Mouse (Mus musculus) liver, embryonic 16.5 days (tissue): ENCODE results near the gene Plb1. TPM values are rescaled to one million over a fixed set of nuclear protein-coding genes. Genes with fewer than 3 reads are reported as not detected.
A peak's percentile ranks its signal among the peaks of the same experiment; 100 is the strongest.

Experiments used
- ATAC-seq: fragments of 200-750 bp; cut with Nextera tagmentation; 2 replicates; pipeline ENCODE4 v1.8.0; 2017; ENCODE audit warnings: low read depth, mild to moderate bottlenecking, moderate number of reproducible peaks, moderate library complexity
- H3K27ac ChIP-seq: fragments of 300-500 bp; sonication (generic); 2 replicates; pipeline ENCODE4 v1.5.1; 2014; ENCODE audit warnings: mild to moderate bottlenecking, low read length
- H3K27me3 ChIP-seq: fragments of 300-500 bp; sonication (generic); 2 replicates; pipeline ENCODE4 v1.6.1; 2014; ENCODE audit warnings: low read depth, low read length, mixed read lengths; ENCODE audit not compliant: control insufficient read depth, insufficient read depth
- H3K36me3 ChIP-seq: fragments of 300-500 bp; sonication (generic); 2 replicates; pipeline ENCODE4 v1.6.1; 2014; ENCODE audit warnings: mild to moderate bottlenecking; ENCODE audit not compliant: control insufficient read depth, insufficient read depth
- H3K4me1 ChIP-seq: fragments of 300-500 bp; sonication (generic); 2 replicates; pipeline ENCODE4 v1.6.1; 2014; ENCODE audit warnings: low read depth, low read length, mixed read lengths; ENCODE audit not compliant: control insufficient read depth
- H3K4me2 ChIP-seq: fragments of 300-500 bp; sonication (generic); 2 replicates; pipeline ENCODE4 v1.6.1; 2014; ENCODE audit warnings: low read depth, low read length, mixed read lengths
- H3K4me3 ChIP-seq: fragments of 300-500 bp; sonication (generic); 2 replicates; pipeline ENCODE4 v1.5.1; 2014; ENCODE audit warnings: low read depth, mild to moderate bottlenecking, low read length
- H3K9ac ChIP-seq: fragments of 300-500 bp; sonication (generic); 2 replicates; pipeline ENCODE4 v1.6.1; 2014; ENCODE audit warnings: low read depth, low read length
- H3K9me3 ChIP-seq: fragments of 300-500 bp; sonication (generic); replicated peaks from 2 replicates; pipeline ENCODE4 v1.6.1; 2016; ENCODE audit warnings: low read length; ENCODE audit not compliant: control insufficient read depth
- WGBS: fragments of 180-500 bp; shearing (Covaris S2); extraction: QIAGEN DNeasy Blood & Tissue Kit; methylation state at CpG from one replicate; pipeline ENCODE4 v1.1.7; 2014; ENCODE audit not compliant: insufficient replicate concordance; 5-methylcytosine and 5-hydroxymethylcytosine counted together
- polyA plus RNA-seq: library from polyadenylated mRNA; unstranded; fragments of >200 nt; fragmentation: Nextera tagmentation; extraction: Ambion mirVana; gene quantifications from 2 replicates; pipeline ENCODE4 v1.2.1, GENCODE M21; 2015

Gene Plb1
- polyA plus RNA-seq, 1 experiment from 2014 or later, result 0.35 TPM

DNA sequence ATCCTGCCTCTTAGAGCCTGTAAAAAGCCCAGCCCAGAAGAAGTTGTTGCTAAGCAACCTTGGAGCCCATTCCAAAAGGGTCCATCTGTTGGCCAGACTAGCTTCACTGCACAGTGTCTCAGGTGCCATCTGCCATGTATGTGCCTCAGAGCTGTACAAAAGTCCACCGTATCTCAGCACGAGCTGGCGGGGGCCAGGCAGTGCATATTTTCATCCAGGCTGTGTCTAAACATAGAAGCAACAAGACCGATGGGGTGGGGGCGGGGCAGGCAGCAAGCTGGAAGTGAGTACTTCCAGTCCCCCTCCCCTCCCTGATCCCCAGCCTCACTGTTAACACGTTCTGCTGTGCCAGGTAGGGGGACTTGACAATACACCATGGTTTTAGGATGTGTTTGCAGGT is 102.7 kb downstream of the Plb1 start:
- no peak overlapping the region for H3K4me2 ChIP-seq
- H3K9me3 ChIP-seq, result no peaks in the 10 kb centered on the region
- H3K27ac ChIP-seq, result no peak overlapping the region
- no peak overlapping the region for H3K4me3 ChIP-seq
- H3K4me1 ChIP-seq, result no peaks in the 10 kb centered on the region
- H3K9ac ChIP-seq, result no peak overlapping the region
- no peak for ATAC-seq
- H3K27me3 ChIP-seq, result no peaks in the 10 kb centered on the region
- WGBS, result 29% methylated on average over 6 of the region's 6 CpGs
- no peaks in the 10 kb centered on the region for H3K36me3 ChIP-seq

DNA sequence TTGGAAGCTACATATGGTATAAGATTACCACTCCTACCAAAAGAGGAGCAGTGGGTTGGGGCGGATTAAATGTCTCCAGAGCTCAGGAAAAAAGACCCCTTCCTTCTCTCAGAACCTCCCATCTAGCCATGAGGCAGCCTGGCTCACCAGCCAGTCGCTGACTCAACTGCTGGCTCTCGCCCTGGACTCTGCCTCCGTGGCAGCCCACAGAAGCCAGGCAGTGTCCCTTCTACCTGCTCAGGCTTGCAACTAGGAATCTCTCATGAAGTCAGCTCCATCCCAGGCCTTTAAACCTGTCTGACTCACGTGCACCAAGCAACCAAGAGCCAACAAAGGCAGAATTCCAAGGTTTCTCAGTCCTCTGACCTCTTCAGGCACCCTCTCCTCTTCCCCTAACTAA is 103.6 kb downstream of the Plb1 start:
- Histone ChIP-seq H3K4me3 (no peak overlapping the region), H3K27ac (no peak overlapping the region), H3K4me2 (no peak overlapping the region), H3K9me3 (no peaks in the 10 kb centered on the region), H3K27me3 (no peaks in the 10 kb centered on the region), H3K9ac (no peak overlapping the region), H3K4me1 (no peaks in the 10 kb centered on the region), H3K36me3 (no peaks in the 10 kb centered on the region)
- ATAC-seq, result no peak
- WGBS, result 42% methylated on average over 5 of the region's 5 CpGs

DNA sequence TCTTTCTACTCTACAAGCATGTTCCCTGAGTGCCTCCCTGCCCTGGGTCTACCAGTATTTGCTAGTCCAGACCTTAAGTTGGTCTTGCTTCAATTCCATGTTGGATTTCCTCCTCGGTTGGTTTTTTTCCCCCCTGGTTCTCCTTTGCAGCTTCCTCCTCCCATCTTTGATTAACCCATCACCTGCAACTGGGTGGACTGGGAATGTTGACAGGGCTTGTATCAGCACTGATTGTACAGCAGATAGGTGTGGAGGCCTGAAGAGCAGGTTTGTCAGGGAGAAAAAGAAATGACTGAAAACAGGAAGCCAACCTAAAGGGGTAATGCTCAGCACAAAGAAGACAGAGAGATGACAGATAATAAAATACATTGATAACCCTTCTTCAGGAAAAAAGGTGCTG is 104.8 kb downstream of the Plb1 start:
- no peaks in the 10 kb centered on the region for H3K9me3 ChIP-seq
- 22% methylated on average over 1 of the region's 1 CpGs for WGBS
- H3K9ac ChIP-seq, result no peak overlapping the region
- no peak for ATAC-seq
- H3K4me1 ChIP-seq, result no peaks in the 10 kb centered on the region
- no peaks in the 10 kb centered on the region for H3K36me3 ChIP-seq
- no peaks in the 10 kb centered on the region for H3K27me3 ChIP-seq
- H3K27ac ChIP-seq, result no peak overlapping the region
- no peak overlapping the region for H3K4me2 ChIP-seq
- H3K4me3 ChIP-seq, result no peak overlapping the region

DNA sequence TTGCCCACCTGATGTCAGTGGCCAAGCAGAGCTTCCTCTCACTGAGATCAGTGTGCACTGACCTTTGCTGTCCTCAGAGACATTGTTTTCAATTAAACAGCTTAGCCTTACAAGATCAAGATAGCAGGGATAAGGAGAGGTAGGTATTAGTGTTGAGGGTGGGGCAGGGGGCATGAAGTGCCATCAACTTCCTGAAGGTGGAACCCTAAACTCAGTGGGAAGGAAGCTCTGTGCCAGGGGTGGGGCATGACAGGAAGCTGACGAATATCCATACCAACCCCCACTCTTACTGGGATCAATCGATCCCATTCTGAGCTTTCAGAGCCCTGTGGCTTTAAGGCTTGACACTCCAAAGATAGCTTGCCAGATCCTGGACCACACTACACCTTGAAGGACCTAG is 105.8 kb downstream of the Plb1 start:
- no peaks in the 10 kb centered on the region for H3K36me3 ChIP-seq
- no peak overlapping the region for H3K9ac ChIP-seq
- no peaks in the 10 kb centered on the region for H3K4me1 ChIP-seq
- no peak overlapping the region for H3K4me2 ChIP-seq
- no peak for ATAC-seq
- WGBS, result 11% methylated on average over 2 of the region's 2 CpGs
- H3K9me3 ChIP-seq, result no peaks in the 10 kb centered on the region
- no peak overlapping the region for H3K27ac ChIP-seq
- no peaks in the 10 kb centered on the region for H3K27me3 ChIP-seq
- H3K4me3 ChIP-seq, result no peak overlapping the region

DNA sequence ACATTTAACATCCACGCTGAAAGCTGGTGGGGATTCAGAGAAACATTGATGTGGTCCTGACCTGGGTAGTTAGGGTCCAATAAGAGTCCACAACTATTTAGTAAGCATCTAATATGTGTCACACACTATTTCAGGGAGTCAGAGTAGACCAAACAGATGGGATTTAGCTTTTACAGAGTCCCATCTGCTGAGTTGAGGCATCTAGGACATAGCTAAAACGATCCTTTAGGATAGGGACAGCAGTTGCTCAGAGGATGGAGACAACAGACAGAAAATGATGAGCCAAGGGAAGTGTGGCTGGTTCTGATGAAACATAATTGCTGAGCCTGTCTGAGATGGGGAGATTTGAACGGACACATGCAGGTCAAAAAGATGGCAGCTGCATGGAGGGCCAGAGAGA is 106.3 kb downstream of the Plb1 start:
- H3K27ac ChIP-seq, result no peak overlapping the region
- no peaks in the 10 kb centered on the region for H3K36me3 ChIP-seq
- H3K4me2 ChIP-seq, result no peak overlapping the region
- no peaks in the 10 kb centered on the region for H3K9me3 ChIP-seq
- no peaks in the 10 kb centered on the region for H3K27me3 ChIP-seq
- no peak overlapping the region for H3K4me3 ChIP-seq
- H3K9ac ChIP-seq, result no peak overlapping the region
- no peaks in the 10 kb centered on the region for H3K4me1 ChIP-seq
- no peak for ATAC-seq
- WGBS, result 50% methylated on average over 3 of the region's 3 CpGs

DNA sequence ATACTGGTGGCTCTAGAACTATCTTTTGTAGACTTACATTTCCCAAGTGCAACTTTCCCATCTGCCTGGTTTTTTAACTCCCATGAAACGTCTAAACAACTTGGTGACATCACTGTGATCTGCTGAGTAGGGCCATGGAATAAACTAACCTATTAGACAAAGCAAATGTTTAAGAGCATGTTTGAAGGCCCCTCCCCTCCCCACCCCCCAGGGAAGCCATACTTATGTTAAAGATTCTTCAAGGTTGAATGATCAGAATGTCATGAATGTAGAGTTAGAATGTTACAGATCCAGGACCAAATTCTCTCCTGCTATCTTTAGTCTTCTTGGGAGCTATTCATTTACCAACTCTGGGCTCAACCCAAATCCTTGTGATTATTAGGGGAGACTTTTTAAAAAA is 107.7 kb downstream of the Plb1 start:
- Histone ChIP-seq H3K9me3 (no peaks in the 10 kb centered on the region), H3K27me3 (no peaks in the 10 kb centered on the region), H3K36me3 (no peaks in the 10 kb centered on the region), H3K4me1 (no peaks in the 10 kb centered on the region), H3K4me3 (no peak overlapping the region), H3K27ac (no peak overlapping the region), H3K9ac (no peak overlapping the region), H3K4me2 (no peak overlapping the region)
- 39% methylated on average over 1 of the region's 1 CpGs for WGBS
- ATAC-seq, result no peak

- Histone ChIP-seq H3K4me1 (no peaks in the 10 kb centered on the region; the same call in 1 of the 2 replicates), H3K4me2 (no peak overlapping the region), H3K27me3 (no peaks in the 10 kb centered on the region), H3K9ac (no peak overlapping the region), H3K27ac (no peak overlapping the region), H3K36me3 (no peaks in the 10 kb centered on the region), H3K9me3 (no peaks in the 10 kb centered on the region), H3K4me3 (no peak overlapping the region)
- 51% methylated on average over 5 of the region's 5 CpGs for WGBS
- ATAC-seq, result no peak
Measured at GRCm38 (mm10) chr5:32342711-32343285, 110.3 kb downstream of the Plb1 start.

DNA sequence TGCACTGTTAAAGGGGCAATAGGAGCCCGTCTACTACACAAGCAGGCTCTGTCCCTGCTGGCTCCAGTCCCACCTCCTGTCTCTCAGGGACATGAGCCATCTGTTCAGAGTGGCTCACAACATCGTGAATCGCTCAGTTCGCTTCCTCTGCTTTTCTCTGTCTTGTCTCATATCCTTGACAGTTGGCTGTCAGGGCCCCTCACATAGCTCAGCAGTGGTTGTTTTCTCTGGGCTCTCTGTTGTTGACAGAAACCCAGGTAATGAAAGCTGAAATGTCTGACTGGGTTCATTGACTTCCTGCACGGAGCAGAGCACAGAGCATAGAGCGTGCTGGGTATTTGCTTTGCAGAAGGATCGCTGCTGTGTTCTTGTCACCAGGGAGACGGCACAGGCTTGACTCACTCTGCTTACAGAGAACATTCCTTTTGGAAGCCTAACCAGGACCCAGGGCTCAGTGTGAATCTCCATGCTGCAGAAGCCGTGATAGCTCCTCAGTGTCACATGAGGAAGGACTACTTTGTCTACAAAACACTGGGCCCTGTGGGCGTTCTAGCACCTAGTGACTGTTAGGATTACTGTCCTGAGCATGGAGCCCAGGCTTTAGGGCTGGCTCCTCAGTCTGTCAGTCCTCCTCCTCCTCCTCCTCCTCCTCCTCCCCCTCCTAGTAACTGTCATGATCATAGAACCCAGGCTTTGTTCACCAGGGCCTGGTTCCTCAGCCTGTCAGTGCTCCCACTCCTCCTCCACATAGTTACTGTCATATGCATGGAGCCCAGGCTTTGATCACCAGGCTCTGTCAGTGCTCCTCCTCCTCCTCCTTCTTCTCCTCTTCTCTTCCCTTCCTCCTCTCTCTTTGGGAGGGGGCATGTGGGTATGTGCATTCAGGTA is 113.8 kb downstream of the Plb1 start:
- Histone ChIP-seq H3K4me3 (no peak overlapping the region), H3K27ac (peak overlapping the region; percentile 16), H3K4me2 (no peak overlapping the region)

DNA sequence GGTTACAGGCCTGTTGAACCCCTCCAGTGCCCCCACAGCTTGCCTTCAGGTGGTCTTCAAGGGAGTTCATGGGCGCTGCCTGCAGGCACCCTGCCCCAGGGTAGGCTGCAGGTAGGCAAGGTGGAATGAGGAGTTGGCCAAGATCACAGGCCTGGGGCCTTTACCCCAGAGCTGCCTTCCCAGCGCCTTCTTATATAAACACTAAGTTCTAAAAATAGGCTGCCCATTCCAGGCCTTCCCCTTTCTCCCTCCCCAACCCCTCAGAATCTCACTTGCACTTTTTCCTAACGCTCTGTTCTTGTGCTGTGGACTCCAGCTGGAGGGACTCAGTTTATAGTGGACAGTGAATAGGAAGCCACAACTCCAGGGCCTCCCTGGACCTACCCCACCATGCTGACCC is 117.2 kb downstream of the Plb1 start:
- Histone ChIP-seq H3K4me2 (no peak overlapping the region), H3K36me3 (no peaks in the 10 kb centered on the region), H3K4me1 (no peaks in the 10 kb centered on the region; the same call in 1 of the 2 replicates), H3K9me3 (no peaks in the 10 kb centered on the region), H3K4me3 (no peak overlapping the region), H3K9ac (no peak overlapping the region), H3K27ac (no peak overlapping the region), H3K27me3 (no peaks in the 10 kb centered on the region)
- no peak for ATAC-seq
- WGBS, result 34% methylated on average over 3 of the region's 3 CpGs

More for the DNA sequence above, 113.8 kb downstream of the Plb1 start:
- Histone ChIP-seq H3K27me3 (no peaks in the 10 kb centered on the region), H3K9ac (no peak overlapping the region), H3K36me3 (no peaks in the 10 kb centered on the region), H3K9me3 (no peaks in the 10 kb centered on the region), H3K4me1 (no peaks in the 10 kb centered on the region; the same call in 1 of the 2 replicates)
- WGBS, result 42% methylated on average over 10 of the region's 10 CpGs
- ATAC-seq, result peak; percentile 80
